Mouse (Mus musculus): ENCODE results near the gene 5830473C10Rik. TPM values are rescaled to one million over a fixed set of nuclear protein-coding genes. Genes with fewer than 3 reads are reported as not detected.

The 5830473C10Rik gene
- polyA plus RNA-seq, 1 experiment = not detected

DNA sequence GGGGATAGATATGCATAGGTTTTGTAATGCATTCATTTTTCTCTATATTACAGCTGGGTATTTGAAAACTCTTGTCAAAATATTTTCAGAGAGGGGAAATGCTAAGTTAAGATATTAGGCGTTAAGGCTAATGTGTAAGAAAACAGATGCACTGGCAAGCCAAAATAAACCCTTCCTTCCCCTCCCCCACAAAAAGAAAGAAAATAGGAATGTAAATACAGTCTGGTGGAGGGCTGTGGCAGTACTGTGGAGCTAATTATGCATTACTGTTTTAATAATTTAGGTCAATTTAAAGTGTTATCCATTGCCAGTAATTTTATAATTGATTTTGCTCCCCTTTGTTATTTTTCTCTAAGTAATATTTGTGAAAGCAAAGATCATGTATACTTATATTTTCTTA, 67.6 kb downstream of the 5830473C10Rik start:
- Histone ChIP-seq H3K4me2 (ENCODE audit: low read depth) (no peak overlapping the region), H3K27me3 (ENCODE audit: control insufficient read depth, insufficient read depth, insufficient read length) (no peaks in the 10 kb centered on the region), H3K4me3 (no peak overlapping the region), H3K36me3 (ENCODE audit: control insufficient read depth, insufficient read depth) (no peaks in the 10 kb centered on the region), H3K79me2 (ENCODE audit: control insufficient read depth, insufficient read depth) (no peaks in the 10 kb centered on the region), H3ac (ENCODE audit: control insufficient read depth, insufficient read length) (no peak overlapping the region)
- no peak for TF ChIP-seq POLR2A (IDR thresholded peaks at IDR 0.05; ENCODE audit: insufficient read length, low read depth)
- no peak for TF ChIP-seq SRF (IDR thresholded peaks at IDR 0.05; ENCODE audit: control insufficient read depth, insufficient read length, low read depth)
- no peak for TF ChIP-seq TCF12 (IDR thresholded peaks at IDR 0.05; ENCODE audit: insufficient read depth, poor library complexity, severe bottlenecking)
- TF ChIP-seq POLR2AphosphoS2 (IDR thresholded peaks at IDR 0.05; ENCODE audit: insufficient read length, low read depth) = no peak
- no peak for TF ChIP-seq REST (IDR thresholded peaks at IDR 0.05; ENCODE audit: insufficient read depth, insufficient read length)
- TF ChIP-seq MYOD1 (IDR thresholded peaks at IDR 0.05; ENCODE audit: control insufficient read depth in 1 of 3, insufficient read length in 2 of 3, low read depth in 2 of 3) = no peak
- no peak for TF ChIP-seq MAX (IDR thresholded peaks at IDR 0.05; ENCODE audit: low read depth)
- TF ChIP-seq TCF3 (IDR thresholded peaks at IDR 0.05; ENCODE audit: insufficient read length, low read depth) = no peak
- no peak for TF ChIP-seq CEBPB (IDR thresholded peaks at IDR 0.05; ENCODE audit: insufficient read depth, poor library complexity, severe bottlenecking)
- no peak for TF ChIP-seq MYOG (IDR thresholded peaks at IDR 0.05; ENCODE audit: control insufficient read depth in 1 of 3, insufficient read depth in 1 of 3, insufficient read length in 2 of 3, low read depth in 2 of 3)
- TF ChIP-seq E2F4 (IDR thresholded peaks at IDR 0.05; ENCODE audit: insufficient read depth) = no peak
- no peak for TF ChIP-seq USF1 (IDR thresholded peaks at IDR 0.05; ENCODE audit: low read depth)

DNA sequence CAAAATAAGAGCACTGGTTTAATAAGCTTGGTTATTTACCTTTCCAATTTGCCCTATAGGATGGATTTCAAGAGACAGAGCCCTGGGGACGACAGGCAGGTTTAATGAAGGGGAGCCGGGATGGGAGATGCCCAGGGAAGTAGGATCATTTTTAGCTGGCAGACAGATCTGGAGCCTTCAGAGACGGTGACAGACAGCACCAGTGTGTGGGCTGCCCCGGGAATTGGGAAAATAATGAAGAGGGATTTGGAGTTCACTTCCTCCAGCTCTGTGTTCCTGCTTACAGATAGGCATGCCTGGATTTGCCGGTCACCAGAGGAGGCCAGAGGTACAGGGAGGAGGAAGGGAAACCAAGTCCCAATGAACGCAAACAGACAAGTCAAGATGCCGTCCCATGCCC, 74.0 kb downstream of the 5830473C10Rik start:
- H3K4me2 ChIP-seq (ENCODE audit: low read depth) = no peak overlapping the region
- H3K4me3 ChIP-seq = no peak overlapping the region
- no peak for TF ChIP-seq CEBPB (IDR thresholded peaks at IDR 0.05; ENCODE audit: insufficient read depth, poor library complexity, severe bottlenecking)
- no peak for TF ChIP-seq TCF12 (IDR thresholded peaks at IDR 0.05; ENCODE audit: insufficient read depth, poor library complexity, severe bottlenecking)
- TF ChIP-seq USF1 (IDR thresholded peaks at IDR 0.05; ENCODE audit: low read depth) = no peak
- no peak for TF ChIP-seq E2F4 (IDR thresholded peaks at IDR 0.05; ENCODE audit: insufficient read depth)
- no peak for TF ChIP-seq REST (IDR thresholded peaks at IDR 0.05; ENCODE audit: insufficient read depth, insufficient read length)
- no peak for TF ChIP-seq POLR2AphosphoS2 (IDR thresholded peaks at IDR 0.05; ENCODE audit: insufficient read length, low read depth)
- H3ac ChIP-seq (ENCODE audit: control insufficient read depth, insufficient read length) = no peak overlapping the region
- no peaks in the 10 kb centered on the region for H3K36me3 ChIP-seq (ENCODE audit: control insufficient read depth, insufficient read depth)
- no peaks in the 10 kb centered on the region for H3K27me3 ChIP-seq (ENCODE audit: control insufficient read depth, insufficient read depth, insufficient read length)
- no peaks in the 10 kb centered on the region for H3K79me2 ChIP-seq (ENCODE audit: control insufficient read depth, insufficient read depth)

DNA sequence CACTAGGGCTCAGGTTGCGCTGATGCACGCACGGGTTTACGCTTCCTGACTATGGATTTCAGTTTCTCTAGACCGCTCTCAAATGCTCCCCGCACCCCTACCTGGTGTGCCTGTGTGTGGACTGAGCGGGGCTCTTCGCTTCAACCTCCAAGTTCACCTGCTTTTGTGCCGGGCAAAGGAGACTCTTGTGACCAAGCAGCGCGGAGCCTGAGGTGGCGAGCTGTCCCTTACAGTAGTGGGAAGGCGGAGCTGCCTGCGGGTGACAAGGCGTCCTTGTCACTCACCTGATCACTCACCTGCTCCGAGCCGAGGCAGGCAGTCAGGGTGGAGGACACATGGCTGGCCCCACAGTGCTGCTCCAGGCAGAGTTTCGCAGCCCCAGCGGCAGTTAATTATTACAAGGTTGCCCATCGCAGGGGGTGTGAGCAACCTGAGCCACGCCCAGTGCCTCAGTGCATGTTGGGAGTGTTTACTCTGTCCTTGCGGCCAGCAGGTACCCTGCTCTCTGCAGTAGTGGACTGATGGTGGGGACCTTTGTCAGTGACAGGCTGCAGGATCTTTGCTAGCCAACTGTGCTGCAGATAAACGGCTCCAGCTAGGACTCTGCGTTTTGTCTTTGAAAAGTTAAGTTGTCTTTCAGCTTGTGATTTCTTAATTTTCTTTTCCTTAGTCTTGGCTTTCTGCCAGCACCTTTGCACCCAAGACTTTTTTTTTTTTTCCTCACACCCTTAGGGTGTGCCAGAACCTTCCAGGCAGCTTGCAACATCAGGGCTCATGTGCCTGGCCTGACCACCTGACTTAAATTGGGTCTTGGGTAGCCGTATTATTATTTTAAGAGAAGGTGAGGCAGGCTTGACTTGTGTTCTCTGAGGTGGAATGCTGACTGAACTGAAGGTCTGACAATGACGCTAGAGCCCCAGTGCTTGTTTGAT, 79.6 kb downstream of the 5830473C10Rik start, which contains the start of gene Rassf6:
Gene Rassf6, minus strand, starts transcription at position 372 of the 932 bp plus-strand sequence.
- Histone ChIP-seq H3K4me2 (ENCODE audit: low read depth) (no peak within 1 kb of the TSS), H3K4me3 (no peak within 1 kb of the TSS), H3K27me3 (ENCODE audit: control insufficient read depth, insufficient read depth, insufficient read length) (no peaks in the 10 kb centered on the region), H3K79me2 (ENCODE audit: control insufficient read depth, insufficient read depth) (no peaks in the 10 kb centered on the region), H3K36me3 (ENCODE audit: control insufficient read depth, insufficient read depth) (no peaks in the 10 kb centered on the region), H3ac (ENCODE audit: control insufficient read depth, insufficient read length) (no peak within 1 kb of the TSS)
- TF ChIP-seq MYOG (IDR thresholded peaks at IDR 0.05; ENCODE audit: control insufficient read depth in 1 of 3, insufficient read depth in 1 of 3, insufficient read length in 2 of 3, low read depth in 2 of 3) (no peak), SRF (IDR thresholded peaks at IDR 0.05; ENCODE audit: control insufficient read depth, insufficient read length, low read depth) (no peak), POLR2A (IDR thresholded peaks at IDR 0.05; ENCODE audit: insufficient read length, low read depth) (no peak), TCF12 (IDR thresholded peaks at IDR 0.05; ENCODE audit: insufficient read depth, poor library complexity, severe bottlenecking) (no peak), E2F4 (IDR thresholded peaks at IDR 0.05; ENCODE audit: insufficient read depth) (no peak), MAX (IDR thresholded peaks at IDR 0.05; ENCODE audit: low read depth) (no peak), CEBPB (IDR thresholded peaks at IDR 0.05; ENCODE audit: insufficient read depth, poor library complexity, severe bottlenecking) (no peak), POLR2AphosphoS2 (IDR thresholded peaks at IDR 0.05; ENCODE audit: insufficient read length, low read depth) (no peak), MYOD1 (IDR thresholded peaks at IDR 0.05; ENCODE audit: control insufficient read depth in 1 of 3, insufficient read length in 2 of 3, low read depth in 2 of 3) (no peak), USF1 (IDR thresholded peaks at IDR 0.05; ENCODE audit: low read depth) (no peak), REST (IDR thresholded peaks at IDR 0.05; ENCODE audit: insufficient read depth, insufficient read length) (no peak), TCF3 (IDR thresholded peaks at IDR 0.05; ENCODE audit: insufficient read length, low read depth) (no peak)

DNA sequence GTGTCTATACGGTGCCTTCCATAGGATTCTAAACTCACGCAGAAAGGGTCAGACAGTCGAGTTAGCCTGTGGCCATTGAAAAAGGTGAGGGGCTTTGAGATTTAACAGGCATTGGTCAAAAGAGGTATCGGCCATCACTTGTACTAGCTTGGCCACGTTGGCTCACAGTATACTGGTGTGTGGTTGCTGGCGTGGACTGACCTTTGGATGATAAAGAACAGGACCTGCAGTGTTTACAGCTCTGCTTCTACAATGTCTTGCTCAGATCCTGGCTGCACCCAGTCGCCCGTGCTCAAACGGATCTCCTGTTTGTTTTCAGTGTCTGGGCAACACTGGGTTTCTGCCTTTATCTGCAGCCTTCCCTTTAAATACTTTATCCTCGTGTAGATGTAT, 80.3 kb downstream of the 5830473C10Rik start:
- Histone ChIP-seq H3K4me3 (no peak overlapping the region), H3K27me3 (ENCODE audit: control insufficient read depth, insufficient read depth, insufficient read length) (no peaks in the 10 kb centered on the region), H3K4me2 (ENCODE audit: low read depth) (no peak overlapping the region), H3ac (ENCODE audit: control insufficient read depth, insufficient read length) (no peak overlapping the region), H3K36me3 (ENCODE audit: control insufficient read depth, insufficient read depth) (no peaks in the 10 kb centered on the region), H3K79me2 (ENCODE audit: control insufficient read depth, insufficient read depth) (no peaks in the 10 kb centered on the region)
- TF ChIP-seq E2F4 (IDR thresholded peaks at IDR 0.05; ENCODE audit: insufficient read depth) (no peak), TCF3 (IDR thresholded peaks at IDR 0.05; ENCODE audit: insufficient read length, low read depth) (no peak), MAX (IDR thresholded peaks at IDR 0.05; ENCODE audit: low read depth) (no peak), SRF (IDR thresholded peaks at IDR 0.05; ENCODE audit: control insufficient read depth, insufficient read length, low read depth) (no peak), POLR2AphosphoS2 (IDR thresholded peaks at IDR 0.05; ENCODE audit: insufficient read length, low read depth) (no peak), USF1 (IDR thresholded peaks at IDR 0.05; ENCODE audit: low read depth) (no peak), MYOD1 (IDR thresholded peaks at IDR 0.05; ENCODE audit: control insufficient read depth in 1 of 3, insufficient read length in 2 of 3, low read depth in 2 of 3) (no peak), CEBPB (IDR thresholded peaks at IDR 0.05; ENCODE audit: insufficient read depth, poor library complexity, severe bottlenecking) (no peak), REST (IDR thresholded peaks at IDR 0.05; ENCODE audit: insufficient read depth, insufficient read length) (no peak), TCF12 (IDR thresholded peaks at IDR 0.05; ENCODE audit: insufficient read depth, poor library complexity, severe bottlenecking) (no peak), MYOG (IDR thresholded peaks at IDR 0.05; ENCODE audit: control insufficient read depth in 1 of 3, insufficient read depth in 1 of 3, insufficient read length in 2 of 3, low read depth in 2 of 3) (no peak), POLR2A (IDR thresholded peaks at IDR 0.05; ENCODE audit: insufficient read length, low read depth) (no peak)
